Mouse (Mus musculus): ENCODE measurements around the gene Acta2. TPM values are rescaled to one million over a fixed set of nuclear protein-coding genes. Genes with fewer than 3 reads are reported as not detected.
A peak's percentile ranks its signal among the peaks of the same experiment; 100 is the strongest.

The Acta2 gene
- 22.4 and 25.9 TPM in 2 replicates for polyA plus RNA-seq (2012; ENCODE audit: insufficient read depth, insufficient read length, missing spikeins)

- Histone ChIP-seq H3K27ac (ENCODE audit: insufficient read depth, low read depth, low read length) (no peak within 1 kb of the TSS), H3K4me3 (ENCODE audit: insufficient read depth, low read length) (no peak within 1 kb of the TSS), H3K4me1 (ENCODE audit: control insufficient read depth, insufficient read depth, low read length) (peaks cover 31% of the 10 kb centered on the region)
- no peak for TF ChIP-seq CTCF (IDR thresholded peaks at IDR 0.05; ENCODE audit: low read depth, low read length)
- TF ChIP-seq POLR2A (IDR thresholded peaks at IDR 0.05; ENCODE audit: borderline replicate concordance, low read depth, low read length) = no peak
These were observed at the start of gene Acta2 for GRCm38 (mm10) chr19:34254880-34255681. TSS of gene Acta2 (minus strand) at chr19:34255590.

- peaks cover 7% of the 10 kb centered on the region for H3K4me1 ChIP-seq (ENCODE audit: control insufficient read depth, insufficient read depth, low read length)
- no peak overlapping the region for H3K4me3 ChIP-seq (ENCODE audit: insufficient read depth, low read length)
- no peak overlapping the region for H3K27ac ChIP-seq (ENCODE audit: insufficient read depth, low read depth, low read length)
- no peak for TF ChIP-seq CTCF (IDR thresholded peaks at IDR 0.05; ENCODE audit: low read depth, low read length)
- no peak for TF ChIP-seq POLR2A (IDR thresholded peaks at IDR 0.05; ENCODE audit: borderline replicate concordance, low read depth, low read length)
These were observed 49.5 kb upstream of the Acta2 start for GRCm38 (mm10) chr19:34304917-34305316.

GRCm38 (mm10) chr19:34300430-34300829, 45.0 kb upstream of the Acta2 start:
- TF ChIP-seq CTCF (IDR thresholded peaks at IDR 0.05; ENCODE audit: low read depth, low read length) (no peak), POLR2A (IDR thresholded peaks at IDR 0.05; ENCODE audit: borderline replicate concordance, low read depth, low read length) (no peak)
- peaks cover 25% of the 10 kb centered on the region for H3K4me1 ChIP-seq (ENCODE audit: control insufficient read depth, insufficient read depth, low read length)
- H3K27ac ChIP-seq (ENCODE audit: insufficient read depth, low read depth, low read length) = no peak overlapping the region
- H3K4me3 ChIP-seq (ENCODE audit: insufficient read depth, low read length) = no peak overlapping the region

- Histone ChIP-seq H3K27ac (ENCODE audit: insufficient read depth, low read depth, low read length) (no peak overlapping the region), H3K4me1 (ENCODE audit: control insufficient read depth, insufficient read depth, low read length) (peaks cover 21% of the 10 kb centered on the region), H3K4me3 (ENCODE audit: insufficient read depth, low read length) (no peak overlapping the region)
- TF ChIP-seq CTCF (IDR thresholded peaks at IDR 0.05; ENCODE audit: low read depth, low read length) (no peak), POLR2A (IDR thresholded peaks at IDR 0.05; ENCODE audit: borderline replicate concordance, low read depth, low read length) (no peak)
These were observed 43.8 kb upstream of the Acta2 start for GRCm38 (mm10) chr19:34299229-34299628.

- no peak overlapping the region for H3K27ac ChIP-seq (ENCODE audit: insufficient read depth, low read depth, low read length)
- H3K4me1 ChIP-seq (ENCODE audit: control insufficient read depth, insufficient read depth, low read length) = peaks cover 18% of the 10 kb centered on the region
- no peak for TF ChIP-seq POLR2A (IDR thresholded peaks at IDR 0.05; ENCODE audit: borderline replicate concordance, low read depth, low read length)
- no peak for TF ChIP-seq CTCF (IDR thresholded peaks at IDR 0.05; ENCODE audit: low read depth, low read length)
- H3K4me3 ChIP-seq (ENCODE audit: insufficient read depth, low read length) = no peak overlapping the region
These were observed 43.1 kb upstream of the Acta2 start for GRCm38 (mm10) chr19:34298531-34298930.

GRCm38 (mm10) chr19:34295442-34295841, 40.1 kb upstream of the Acta2 start:
- H3K27ac ChIP-seq (ENCODE audit: insufficient read depth, low read depth, low read length) = no peak overlapping the region
- peaks cover 36% of the 10 kb centered on the region for H3K4me1 ChIP-seq (ENCODE audit: control insufficient read depth, insufficient read depth, low read length)
- TF ChIP-seq CTCF (IDR thresholded peaks at IDR 0.05; ENCODE audit: low read depth, low read length) (no peak), POLR2A (IDR thresholded peaks at IDR 0.05; ENCODE audit: borderline replicate concordance, low read depth, low read length) (no peak)
- no peak overlapping the region for H3K4me3 ChIP-seq (ENCODE audit: insufficient read depth, low read length)

- TF ChIP-seq CTCF (IDR thresholded peaks at IDR 0.05; ENCODE audit: low read depth, low read length) (no peak), POLR2A (IDR thresholded peaks at IDR 0.05; ENCODE audit: borderline replicate concordance, low read depth, low read length) (no peak)
- no peak overlapping the region for H3K4me3 ChIP-seq (ENCODE audit: insufficient read depth, low read length)
- no peak overlapping the region for H3K27ac ChIP-seq (ENCODE audit: insufficient read depth, low read depth, low read length)
These were observed 38.1 kb upstream of the Acta2 start for GRCm38 (mm10) chr19:34293376-34293947.

GRCm38 (mm10) chr19:34292701-34293100, 37.3 kb upstream of the Acta2 start:
- no peak overlapping the region for H3K4me3 ChIP-seq (ENCODE audit: insufficient read depth, low read length)
- H3K27ac ChIP-seq (ENCODE audit: insufficient read depth, low read depth, low read length) = no peak overlapping the region
- TF ChIP-seq POLR2A (IDR thresholded peaks at IDR 0.05; ENCODE audit: borderline replicate concordance, low read depth, low read length) (no peak), CTCF (IDR thresholded peaks at IDR 0.05; ENCODE audit: low read depth, low read length) (no peak)
- peaks cover 45% of the 10 kb centered on the region for H3K4me1 ChIP-seq (ENCODE audit: control insufficient read depth, insufficient read depth, low read length)

More at GRCm38 (mm10) chr19:34293376-34293947, 38.1 kb upstream of the Acta2 start:
- H3K4me1 ChIP-seq (ENCODE audit: control insufficient read depth, insufficient read depth, low read length) = peaks cover 45% of the 10 kb centered on the region

GRCm38 (mm10) chr19:34291956-34292355, 36.6 kb upstream of the Acta2 start:
- H3K4me3 ChIP-seq (ENCODE audit: insufficient read depth, low read length) = no peak overlapping the region
- TF ChIP-seq CTCF (IDR thresholded peaks at IDR 0.05; ENCODE audit: low read depth, low read length) (no peak), POLR2A (IDR thresholded peaks at IDR 0.05; ENCODE audit: borderline replicate concordance, low read depth, low read length) (no peak)

GRCm38 (mm10) chr19:34291379-34291778, 36.0 kb upstream of the Acta2 start:
- Histone ChIP-seq H3K27ac (ENCODE audit: insufficient read depth, low read depth, low read length) (no peak overlapping the region), H3K4me1 (ENCODE audit: control insufficient read depth, insufficient read depth, low read length) (peaks cover 36% of the 10 kb centered on the region), H3K4me3 (ENCODE audit: insufficient read depth, low read length) (peak overlapping the region; percentile 81)
- TF ChIP-seq POLR2A (IDR thresholded peaks at IDR 0.05; ENCODE audit: borderline replicate concordance, low read depth, low read length) (no peak), CTCF (IDR thresholded peaks at IDR 0.05; ENCODE audit: low read depth, low read length) (no peak)

More at GRCm38 (mm10) chr19:34291956-34292355, 36.6 kb upstream of the Acta2 start:
- no peak overlapping the region for H3K27ac ChIP-seq (ENCODE audit: insufficient read depth, low read depth, low read length)
- H3K4me1 ChIP-seq (ENCODE audit: control insufficient read depth, insufficient read depth, low read length) = peaks cover 41% of the 10 kb centered on the region

All from bone marrow macrophage, adult 2 months (primary cell).